Comparison of ENCODE assay signal across 9 mouse cellular contexts in genomic region chr3:145627830-145628229, GRCm38 (mm10). TPM values are rescaled to one million over a fixed set of nuclear protein-coding genes. Genes with fewer than 3 reads are reported as not detected.
A peak's percentile ranks its signal among the peaks of the same experiment; 100 is the strongest.
DNase-seq lines count a peak whose midpoint lies in the region; ATAC-seq and TF ChIP-seq lines count a peak whose summit lies in the region.
"Had no signal": no experiment of that assay in that cellular context is flagged by ENCODE, and none has a peak within 500 bp of the region (broad histone marks: within the 10 kb centered on the region; RNA-seq: fewer than 3 reads in every experiment).

No protein-coding gene starts in this region.

- H3K4me3 ChIP-seq in heart, embryonic 10.5 days: no peak overlapping the region
- no peak overlapping the region for H3K4me3 ChIP-seq in C2C12 (ENCODE audit: insufficient read depth, poor library complexity, severe bottlenecking)
- H3K4me3 ChIP-seq: hindbrain, embryonic 15.5 days had no signal

- no peaks in the 10 kb centered on the region for H3K79me3 ChIP-seq in C2C12 (ENCODE audit: low read depth)

- H3K9me3 ChIP-seq in heart, embryonic 10.5 days: no peaks in the 10 kb centered on the region
- H3K9me3 ChIP-seq: hindbrain, embryonic 15.5 days had no signal

- no peak overlapping the region for H3ac ChIP-seq in C2C12 (ENCODE audit: control insufficient read depth, insufficient read length, low read depth)

- peak; percentile 22 for TF ChIP-seq CTCF in C2C12 (IDR thresholded peaks at IDR 0.05; ENCODE audit: control insufficient read depth, insufficient read depth, insufficient read length)

- peaks cover 24% of the 10 kb centered on the region for H3K4me1 ChIP-seq in heart, embryonic 10.5 days

- no peak overlapping the region for H3K27ac ChIP-seq in heart, embryonic 10.5 days
- H3K27ac ChIP-seq: hindbrain, embryonic 15.5 days had no signal

- no peaks in the 10 kb centered on the region for H3K79me2 ChIP-seq in C2C12 (ENCODE audit: control insufficient read depth, insufficient read depth)

- 69% methylated on average over 3 of the region's 3 CpGs for WGBS in heart, embryonic 10.5 days

- H3K27me3 ChIP-seq in heart, embryonic 10.5 days (ENCODE audit: insufficient read depth, poor library complexity, severe bottlenecking): no peaks in the 10 kb centered on the region
- H3K27me3 ChIP-seq in C2C12 (ENCODE audit: control insufficient read depth, insufficient read depth, insufficient read length): no peaks in the 10 kb centered on the region
- H3K27me3 ChIP-seq: hindbrain, embryonic 15.5 days had no signal

- DNase-seq in heart, postnatal 14 days: peak; percentile 40 to 53
- no peak for DNase-seq in heart, embryonic 10.5 days (ENCODE audit: low spot score)
- DNase-seq in brain, adult 2 months (ENCODE audit: low read depth, low spot score): peak; percentile 27
- DNase-seq in kidney, postnatal 14 days: peak; percentile 49
- no peak for DNase-seq in left cerebral cortex, adult 9 months (ENCODE audit: low spot score in 2 of 2)
- DNase-seq in right cerebral cortex, postnatal 36 days (ENCODE audit: low spot score in 2 of 2): no peak

- no peak for ATAC-seq in CD4-positive, CD25-positive, alpha-beta regulatory T cell, adult 4 months

- no peaks in the 10 kb centered on the region for H3K36me3 ChIP-seq in heart, embryonic 10.5 days
- H3K36me3 ChIP-seq in C2C12 (ENCODE audit: control insufficient read depth, insufficient read depth): no peaks in the 10 kb centered on the region
- H3K36me3 ChIP-seq: hindbrain, embryonic 15.5 days had no signal

- intact Hi-C loops in heart, postnatal 14 days (cut with DNase I): no loop called here

TF ChIP-seq in C2C12, 6 proteins besides CTCF, POLR2A, EP300 and RAD21:
- TF ChIP-seq FOSL1 (IDR thresholded peaks at IDR 0.05; ENCODE audit: insufficient read depth, low read length, poor library complexity, severe bottlenecking) (no peak), MAX (IDR thresholded peaks at IDR 0.05) (no peak), MYOD1 (IDR thresholded peaks at IDR 0.05; ENCODE audit: control insufficient read depth, insufficient read length, low read depth) (no peak), CEBPB (IDR thresholded peaks at IDR 0.05; ENCODE audit: low read depth) (no peak), MYOG (IDR thresholded peaks at IDR 0.05; ENCODE audit: control insufficient read depth, extremely low read depth, insufficient read length) (no peak), USF1 (IDR thresholded peaks at IDR 0.05; ENCODE audit: low read depth) (no peak)
TF ChIP-seq in C2C12: peak in this region for 0.

RNA-seq across cellular contexts. Expression of gene Ccn1, which starts 22.0 kb away (rescaled TPM):
- 10 to 100 TPM; 29.1 to 29.7 TPM for total RNA-seq in heart, postnatal 14 days (2021)
- polyA plus RNA-seq in heart, embryonic 10.5 days (2016; fragmentation: Nextera tagmentation; extraction: Ambion mirVana): 78.7 and 82.7 TPM in 2 replicates
- 280 TPM for polyA plus RNA-seq in C2C12 (2012; fragmentation: generic; extraction: Trizol)
- polyA plus RNA-seq in CD4-positive, CD25-positive, alpha-beta regulatory T cell, adult 4 months (2017; shearing (Covaris generic)): not detected

RNA-seq across cellular contexts. Expression of gene Znhit6, which starts 51.8 kb away (rescaled TPM):
- total RNA-seq in heart, postnatal 14 days (2021): 1 to 10 TPM; 8.4 to 9.8 TPM
- 30.5 and 40.9 TPM in 2 replicates for polyA plus RNA-seq in heart, embryonic 10.5 days (2016; fragmentation: Nextera tagmentation; extraction: Ambion mirVana)
- polyA plus RNA-seq in C2C12 (2012; fragmentation: generic; extraction: Trizol): 26.9 TPM
- 10 to 100 TPM; 27.5 to 32.0 TPM for polyA plus RNA-seq in CD4-positive, CD25-positive, alpha-beta regulatory T cell, adult 4 months (2017; shearing (Covaris generic))

Comparison
In these comparisons a context has a peak if more than half of its experiments do, and no peak if none do; other contexts are left out.
1. DNase-seq: peak in heart, postnatal 14 days (2 of 2), brain, adult 2 months (single experiment) and kidney, postnatal 14 days (single experiment); none in heart, embryonic 10.5 days (single experiment), left cerebral cortex, adult 9 months (0 of 2) and right cerebral cortex, postnatal 36 days (0 of 2).
2. RNA of gene Ccn1, which starts 22.0 kb away (polyA plus RNA-seq): 280 TPM in C2C12 (single experiment) and 78.7 to 82.7 TPM in heart, embryonic 10.5 days; not detected in CD4-positive, CD25-positive, alpha-beta regulatory T cell, adult 4 months; every median in the first group is over 10 times any median in the second.